Mouse (Mus musculus) forebrain, embryonic 15.5 days (tissue): ENCODE results near the gene R3hdm4. TPM values are rescaled to one million over a fixed set of nuclear protein-coding genes. Genes with fewer than 3 reads are reported as not detected.
A peak's percentile ranks its signal among the peaks of the same experiment; 100 is the strongest.

ENCODE experiments used
- ATAC-seq: fragments of 200-750 bp; cut with Nextera tagmentation; replicated peaks from 2 replicates; pipeline ENCODE4 v1.8.0; 2017; ENCODE audit warnings: mild to moderate bottlenecking, moderate TSS enrichment, moderate library complexity
- H3K27ac ChIP-seq: fragments of 300-500 bp; sonication (generic); replicated peaks from 2 replicates; pipeline ENCODE4 v1.5.1; 2015; ENCODE audit warnings: mild to moderate bottlenecking, inconsistent platforms
- H3K27me3 ChIP-seq: fragments of 300-500 bp; sonication (generic); 2 replicates; pipeline ENCODE4 v1.6.1; 2015; ENCODE audit warnings: inconsistent platforms
- H3K36me3 ChIP-seq: fragments of 300-500 bp; sonication (generic); 2 replicates; pipeline ENCODE4 v1.6.1; 2015; ENCODE audit warnings: mild to moderate bottlenecking, inconsistent platforms
- H3K4me1 ChIP-seq: fragments of 300-500 bp; sonication (generic); 2 replicates; pipeline ENCODE4 v1.6.1; 2015; ENCODE audit warnings: inconsistent platforms
- H3K4me2 ChIP-seq: fragments of 300-500 bp; sonication (generic); replicated peaks from 2 replicates; pipeline ENCODE4 v1.6.1; 2015; ENCODE audit warnings: mild to moderate bottlenecking, inconsistent platforms
- H3K4me3 ChIP-seq: fragments of 300-500 bp; sonication (generic); 2 replicates; pipeline ENCODE4 v1.5.1; 2015; ENCODE audit warnings: mild to moderate bottlenecking, inconsistent platforms
- H3K9ac ChIP-seq: fragments of 300-500 bp; sonication (generic); replicated peaks from 2 replicates; pipeline ENCODE4 v1.6.1; 2015; ENCODE audit warnings: mild to moderate bottlenecking, inconsistent platforms
- H3K9me3 ChIP-seq: fragments of 300-500 bp; sonication (generic); 2 replicates; pipeline ENCODE4 v1.6.1; 2016; ENCODE audit warnings: inconsistent platforms
- WGBS: fragments of 180-500 bp; shearing (Covaris S2); methylation state at CpG from one replicate; pipeline ENCODE4 v1.1.7; 2015; ENCODE audit warnings: mixed read lengths; 5-methylcytosine and 5-hydroxymethylcytosine counted together
- polyA plus RNA-seq: library from polyadenylated mRNA; unstranded; fragments of >200 nt; fragmentation: Nextera tagmentation; extraction: Ambion mirVana; gene quantifications from 2 replicates; pipeline ENCODE4 v1.2.1, GENCODE M21; 2015

Gene R3hdm4
- polyA plus RNA-seq, 1 experiment from 2014 or later, result 277 TPM

- H3K9me3 ChIP-seq, result no peaks in the 10 kb centered on the region
- peaks cover 5% of the 10 kb centered on the region; the same call in 1 of the 2 replicates for H3K36me3 ChIP-seq
- no peak overlapping the region for H3K27ac ChIP-seq
- no peaks in the 10 kb centered on the region for H3K27me3 ChIP-seq
- H3K4me1 ChIP-seq, result peaks cover 30% of the 10 kb centered on the region
- no peak overlapping the region for H3K9ac ChIP-seq
- H3K4me3 ChIP-seq, result no peak overlapping the region
- WGBS, result 35% methylated on average over 20 of the region's 27 CpGs
- no peak for ATAC-seq
- no peak overlapping the region for H3K4me2 ChIP-seq
These were observed 16.0 kb upstream of the R3hdm4 start for GRCm38 (mm10) chr10:79936911-79937441.

GRCm38 (mm10) chr10:79936284-79936910 lies 15.4 kb upstream of the R3hdm4 start:
- Histone ChIP-seq H3K4me2 (no peak overlapping the region), H3K27me3 (no peaks in the 10 kb centered on the region), H3K27ac (no peak overlapping the region), H3K36me3 (peaks cover 5% of the 10 kb centered on the region; the same call in 1 of the 2 replicates), H3K4me1 (peaks cover 30% of the 10 kb centered on the region), H3K4me3 (no peak overlapping the region), H3K9ac (no peak overlapping the region), H3K9me3 (no peaks in the 10 kb centered on the region)
- WGBS, result 78% methylated on average over 10 of the region's 10 CpGs
- ATAC-seq, result no peak

GRCm38 (mm10) chr10:79934794-79935569 lies 14.0 kb upstream of the R3hdm4 start:
- WGBS, result 89% methylated on average over 16 of the region's 16 CpGs
- H3K27me3 ChIP-seq, result no peaks in the 10 kb centered on the region
- H3K4me1 ChIP-seq, result peaks cover 33% of the 10 kb centered on the region
- H3K4me3 ChIP-seq, result no peak overlapping the region
- no peak overlapping the region for H3K4me2 ChIP-seq
- H3K27ac ChIP-seq, result peak overlapping the region; percentile 72
- H3K9me3 ChIP-seq, result no peaks in the 10 kb centered on the region
- peaks cover 5% of the 10 kb centered on the region; the same call in 1 of the 2 replicates for H3K36me3 ChIP-seq
- ATAC-seq, result no peak
- no peak overlapping the region for H3K9ac ChIP-seq

GRCm38 (mm10) chr10:79934272-79934721 lies 13.3 kb upstream of the R3hdm4 start:
- H3K4me2 ChIP-seq, result no peak overlapping the region
- H3K4me3 ChIP-seq, result no peak overlapping the region
- H3K27me3 ChIP-seq, result no peaks in the 10 kb centered on the region
- no peak overlapping the region for H3K9ac ChIP-seq
- 65% methylated on average over 13 of the region's 13 CpGs for WGBS
- peak overlapping the region; percentile 72 for H3K27ac ChIP-seq
- no peaks in the 10 kb centered on the region for H3K9me3 ChIP-seq
- H3K36me3 ChIP-seq, result peaks cover 5% of the 10 kb centered on the region; the same call in 1 of the 2 replicates
- peaks cover 39% of the 10 kb centered on the region for H3K4me1 ChIP-seq
- ATAC-seq, result peak; percentile 49

GRCm38 (mm10) chr10:79933861-79934260 lies 12.9 kb upstream of the R3hdm4 start:
- Histone ChIP-seq H3K4me1 (peaks cover 43% of the 10 kb centered on the region), H3K9me3 (no peaks in the 10 kb centered on the region), H3K27ac (peak overlapping the region; percentile 72), H3K36me3 (peaks cover 5% of the 10 kb centered on the region; the same call in 1 of the 2 replicates), H3K9ac (no peak overlapping the region), H3K4me3 (no peak overlapping the region), H3K27me3 (no peaks in the 10 kb centered on the region), H3K4me2 (no peak overlapping the region)
- 31% methylated on average over 6 of the region's 6 CpGs for WGBS
- ATAC-seq, result no peak

GRCm38 (mm10) chr10:79933145-79933679 lies 12.2 kb upstream of the R3hdm4 start:
- ATAC-seq, result no peak
- Histone ChIP-seq H3K36me3 (peaks cover 5% of the 10 kb centered on the region; the same call in 1 of the 2 replicates), H3K27ac (peak overlapping the region; percentile 72), H3K4me2 (no peak overlapping the region), H3K27me3 (no peaks in the 10 kb centered on the region), H3K9me3 (no peaks in the 10 kb centered on the region), H3K4me3 (no peak overlapping the region), H3K4me1 (peaks cover 48% of the 10 kb centered on the region), H3K9ac (no peak overlapping the region)
- 65% methylated on average over 9 of the region's 9 CpGs for WGBS

- WGBS, result 48% methylated on average over 8 of the region's 8 CpGs
- peaks cover 50% of the 10 kb centered on the region for H3K4me1 ChIP-seq
- no peak overlapping the region for H3K4me2 ChIP-seq
- H3K9me3 ChIP-seq, result no peaks in the 10 kb centered on the region
- no peak for ATAC-seq
- no peak overlapping the region for H3K9ac ChIP-seq
- peaks cover 5% of the 10 kb centered on the region; the same call in 1 of the 2 replicates for H3K36me3 ChIP-seq
- H3K4me3 ChIP-seq, result no peak overlapping the region
- no peak overlapping the region for H3K27ac ChIP-seq
- no peaks in the 10 kb centered on the region for H3K27me3 ChIP-seq
These were observed 11.7 kb upstream of the R3hdm4 start for GRCm38 (mm10) chr10:79932736-79933135.

- H3K9me3 ChIP-seq, result no peaks in the 10 kb centered on the region
- no peak overlapping the region for H3K27ac ChIP-seq
- H3K4me3 ChIP-seq, result no peak overlapping the region
- WGBS, result 88% methylated on average over 9 of the region's 9 CpGs
- H3K27me3 ChIP-seq, result no peaks in the 10 kb centered on the region
- ATAC-seq, result no peak
- no peak overlapping the region for H3K4me2 ChIP-seq
- peaks cover 5% of the 10 kb centered on the region; the same call in 1 of the 2 replicates for H3K36me3 ChIP-seq
- H3K9ac ChIP-seq, result no peak overlapping the region
- peaks cover 43% of the 10 kb centered on the region for H3K4me1 ChIP-seq
These were observed 10.8 kb upstream of the R3hdm4 start for GRCm38 (mm10) chr10:79931797-79932196.

- Histone ChIP-seq H3K27me3 (no peaks in the 10 kb centered on the region), H3K4me2 (no peak overlapping the region), H3K36me3 (peaks cover 5% of the 10 kb centered on the region; the same call in 1 of the 2 replicates), H3K4me3 (no peak overlapping the region), H3K9ac (no peak overlapping the region), H3K27ac (no peak overlapping the region), H3K4me1 (peaks cover 46% of the 10 kb centered on the region), H3K9me3 (no peaks in the 10 kb centered on the region)
- no peak for ATAC-seq
- WGBS, result 88% methylated on average over 16 of the region's 16 CpGs
These were observed 9.8 kb upstream of the R3hdm4 start for GRCm38 (mm10) chr10:79930826-79931186.

GRCm38 (mm10) chr10:79929967-79930825 lies 9.2 kb upstream of the R3hdm4 start:
- ATAC-seq, result no peak
- Histone ChIP-seq H3K36me3 (peaks cover 5% of the 10 kb centered on the region; the same call in 1 of the 2 replicates), H3K27ac (no peak overlapping the region), H3K27me3 (no peaks in the 10 kb centered on the region), H3K9me3 (no peaks in the 10 kb centered on the region), H3K9ac (no peak overlapping the region), H3K4me3 (no peak overlapping the region), H3K4me2 (no peak overlapping the region), H3K4me1 (peaks cover 51% of the 10 kb centered on the region)
- 86% methylated on average over 18 of the region's 18 CpGs for WGBS

GRCm38 (mm10) chr10:79928907-79929701 lies 8.1 kb upstream of the R3hdm4 start:
- Histone ChIP-seq H3K9ac (peak overlapping the region; percentile 37), H3K4me2 (peak overlapping the region; percentile 93), H3K27ac (peak overlapping the region; percentile 62), H3K4me1 (peaks cover 44% of the 10 kb centered on the region), H3K27me3 (no peaks in the 10 kb centered on the region), H3K36me3 (peaks cover 5% of the 10 kb centered on the region; the same call in 1 of the 2 replicates), H3K9me3 (no peaks in the 10 kb centered on the region), H3K4me3 (peak overlapping the region; percentile 97)
- WGBS, result 35% methylated on average over 9 of the region's 9 CpGs
- no peak for ATAC-seq
